Mouse (Mus musculus): ENCODE results near the gene Glis3.

DNA sequence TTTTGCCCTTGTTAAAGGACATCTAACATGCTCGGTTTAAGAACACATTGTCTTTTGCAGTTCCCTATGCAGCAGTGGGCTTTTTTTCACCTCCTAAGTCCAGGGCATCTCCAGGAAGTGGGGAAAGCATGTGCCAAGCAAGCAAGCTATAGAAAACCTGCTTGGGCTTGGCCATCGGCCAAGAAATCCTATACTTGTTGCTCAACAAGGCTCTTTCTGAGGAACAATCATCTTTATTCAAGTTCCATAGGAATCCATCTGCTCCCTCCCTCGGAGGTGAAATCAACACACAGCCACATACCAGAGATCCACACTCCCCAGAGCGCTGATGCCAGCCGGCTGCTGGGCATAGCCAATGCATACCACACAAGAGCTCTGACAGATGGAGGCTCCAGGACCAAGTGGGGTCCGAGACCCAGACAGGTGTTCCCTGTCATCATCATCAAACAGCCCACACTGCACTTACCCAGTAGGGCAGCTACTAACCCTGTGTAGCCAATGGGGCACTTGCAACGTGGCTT, 39.0 kb downstream of the Glis3 start:
- TF ChIP-seq ZNF384 (IDR thresholded peaks at IDR 0.05; ENCODE audit: low read depth, low read length) (no peak), MAFK (IDR thresholded peaks at IDR 0.05; ENCODE audit: insufficient read depth, low read depth, low read length) (no peak)

All from ES-E14 (cell line).